Mouse (Mus musculus): Measurements from ENCODE around the gene Crebrf. TPM values are rescaled to one million over a fixed set of nuclear protein-coding genes. Genes with fewer than 3 reads are reported as not detected.

Crebrf gene
- total and polyA plus RNA-seq, 2 experiments from 2014 or later = 11.8 to 23.8 TPM

DNA sequence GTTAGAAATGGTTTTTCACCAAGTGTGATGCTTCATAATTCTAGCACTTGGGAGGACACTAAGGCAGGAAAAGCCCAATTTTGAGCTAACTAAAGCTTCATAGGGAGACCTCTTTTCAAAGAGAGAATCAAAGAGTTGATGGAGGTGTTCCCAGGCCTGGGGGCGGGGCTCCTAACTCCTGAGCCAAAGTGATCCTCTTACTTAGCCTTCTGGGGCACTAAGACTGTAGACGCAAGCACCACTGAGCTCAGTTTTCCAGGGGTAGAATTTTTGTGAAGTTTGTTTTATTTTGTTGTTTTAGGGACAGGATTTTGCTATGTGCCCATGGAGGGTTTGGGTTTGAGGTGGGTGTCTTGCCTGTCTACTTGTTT is 52.3 kb downstream of the Crebrf start:
- WGBS = 91% methylated on average over 2 of the region's 2 CpGs
- Histone ChIP-seq H3K4me3 (ENCODE audit: low read depth, low read length) (no peak overlapping the region), H3K27me3 (ENCODE audit: control insufficient read depth, insufficient read depth, low read length) (no peaks in the 10 kb centered on the region), H3K36me3 (replicated peaks; ENCODE audit: control insufficient read depth, insufficient read depth, low read length) (peaks cover 18% of the 10 kb centered on the region), H3K9me3 (replicated peaks; ENCODE audit: control insufficient read depth, low read length) (no peaks in the 10 kb centered on the region), H3K27ac (ENCODE audit: low read depth) (no peak overlapping the region), H3K4me2 (ENCODE audit: low read depth, low read length) (no peak overlapping the region), H3K4me1 (ENCODE audit: control insufficient read depth, insufficient read depth) (no peaks in the 10 kb centered on the region), H3K9ac (replicated peaks; ENCODE audit: low read depth, low read length) (no peak overlapping the region)
- DNase-seq (ENCODE audit: low spot score) = no peak
- no peak for ATAC-seq (ENCODE audit: insufficient read depth, low read depth)
- TF ChIP-seq CTCF (IDR thresholded peaks at IDR 0.05; ENCODE audit: low read depth) (no peak), EP300 (IDR thresholded peaks at IDR 0.05; ENCODE audit: low read depth) (no peak)

DNA sequence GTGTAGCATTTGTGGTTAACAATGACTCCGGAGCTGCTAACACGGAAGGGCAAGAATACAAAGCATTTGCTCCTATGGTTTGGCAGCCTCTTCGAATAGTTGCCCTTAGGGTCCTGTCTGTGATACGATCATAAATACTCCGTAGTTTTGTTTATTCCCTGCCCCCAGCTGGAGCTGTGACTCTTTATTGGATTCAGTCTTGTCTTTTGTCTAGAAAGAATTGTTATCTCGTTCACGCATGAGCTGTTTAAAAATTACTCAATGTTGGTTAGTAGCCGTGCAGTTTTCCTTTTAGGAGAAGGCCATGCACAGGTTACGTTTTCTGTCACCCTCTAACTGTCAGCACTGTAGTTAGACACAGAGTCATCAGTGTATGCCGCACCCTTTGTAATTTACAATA is 60.8 kb downstream of the Crebrf start:
- Histone ChIP-seq H3K4me1 (ENCODE audit: control insufficient read depth, insufficient read depth) (no peaks in the 10 kb centered on the region), H3K27me3 (ENCODE audit: control insufficient read depth, insufficient read depth, low read length) (no peaks in the 10 kb centered on the region), H3K27ac (ENCODE audit: low read depth) (no peak overlapping the region), H3K4me3 (ENCODE audit: low read depth, low read length) (no peak overlapping the region), H3K9ac (replicated peaks; ENCODE audit: low read depth, low read length) (no peak overlapping the region), H3K36me3 (replicated peaks; ENCODE audit: control insufficient read depth, insufficient read depth, low read length) (peaks cover 13% of the 10 kb centered on the region; the same call in 1 of the 2 replicates), H3K9me3 (replicated peaks; ENCODE audit: control insufficient read depth, low read length) (no peaks in the 10 kb centered on the region), H3K4me2 (ENCODE audit: low read depth, low read length) (no peak overlapping the region)
- no peak for DNase-seq (ENCODE audit: low spot score)
- ATAC-seq (ENCODE audit: insufficient read depth, low read depth) = no peak
- 64% methylated on average over 10 of the region's 10 CpGs for WGBS
- TF ChIP-seq CTCF (IDR thresholded peaks at IDR 0.05; ENCODE audit: low read depth) (no peak), EP300 (IDR thresholded peaks at IDR 0.05; ENCODE audit: low read depth) (no peak)

DNA sequence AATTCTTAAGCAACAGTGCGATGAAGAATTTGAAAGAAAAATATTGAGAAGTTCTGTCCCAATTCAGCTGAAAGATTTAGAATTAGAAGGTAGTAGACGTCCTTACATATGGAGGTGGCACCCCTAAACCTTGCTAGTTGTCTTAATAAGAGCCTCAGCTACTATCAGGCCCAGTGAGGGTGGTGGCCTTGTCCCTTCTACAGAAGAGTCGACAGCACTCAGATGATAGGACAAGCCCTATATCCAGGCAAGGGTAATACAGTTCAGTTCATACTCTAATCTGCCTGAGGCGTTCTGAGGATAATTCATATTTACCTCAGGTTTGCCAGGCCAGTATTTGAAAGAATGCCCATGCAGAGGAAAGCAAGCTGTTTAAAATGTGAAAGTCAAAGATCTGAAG is 62.6 kb downstream of the Crebrf start:
- no peak for ATAC-seq (ENCODE audit: insufficient read depth, low read depth)
- DNase-seq (ENCODE audit: low spot score) = no peak

DNA sequence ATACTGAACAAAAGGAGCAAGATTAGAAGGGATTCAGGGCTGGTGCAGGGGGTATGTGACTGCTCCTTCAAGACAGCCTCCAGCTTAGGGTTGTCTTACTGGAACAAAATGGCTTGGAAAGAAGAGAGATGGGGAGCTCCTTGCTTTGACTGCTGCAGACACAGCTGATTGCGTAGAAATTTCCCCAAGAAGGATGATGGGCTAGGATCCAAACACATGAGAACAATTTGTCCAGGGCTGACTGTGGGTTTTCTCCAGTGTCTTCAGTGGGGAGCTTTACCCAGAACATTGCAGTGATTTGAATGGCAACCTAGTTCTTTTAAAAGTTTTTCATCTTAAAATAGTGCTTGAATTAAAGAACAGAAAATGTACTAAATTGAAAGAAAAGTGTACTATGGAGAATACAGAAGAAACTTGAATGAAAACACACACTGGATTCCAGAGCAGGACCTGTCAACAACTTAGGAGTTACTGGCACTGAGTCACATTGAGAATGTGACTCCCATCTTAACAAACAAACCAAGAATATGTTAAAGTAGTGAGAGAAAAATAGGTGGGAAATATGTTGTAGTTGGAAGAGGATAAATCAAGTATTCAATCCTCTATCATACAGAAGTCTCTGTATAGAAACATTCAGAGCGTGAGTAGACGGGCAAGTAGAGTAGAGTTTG is 63.1 kb downstream of the Crebrf start:
- no peak for ATAC-seq (ENCODE audit: insufficient read depth, low read depth)
- Histone ChIP-seq H3K27me3 (ENCODE audit: control insufficient read depth, insufficient read depth, low read length) (no peaks in the 10 kb centered on the region), H3K4me3 (ENCODE audit: low read depth, low read length) (no peak overlapping the region), H3K9ac (replicated peaks; ENCODE audit: low read depth, low read length) (no peak overlapping the region), H3K4me2 (ENCODE audit: low read depth, low read length) (no peak overlapping the region), H3K9me3 (replicated peaks; ENCODE audit: control insufficient read depth, low read length) (no peaks in the 10 kb centered on the region), H3K27ac (ENCODE audit: low read depth) (no peak overlapping the region), H3K36me3 (replicated peaks; ENCODE audit: control insufficient read depth, insufficient read depth, low read length) (peaks cover 10% of the 10 kb centered on the region), H3K4me1 (ENCODE audit: control insufficient read depth, insufficient read depth) (peaks cover 8% of the 10 kb centered on the region)
- TF ChIP-seq EP300 (IDR thresholded peaks at IDR 0.05; ENCODE audit: low read depth) = no peak
- 79% methylated on average over 3 of the region's 3 CpGs for WGBS
- no peak for DNase-seq (ENCODE audit: low spot score)

More for the DNA sequence above, 62.6 kb downstream of the Crebrf start:
- no peak overlapping the region for H3K4me2 ChIP-seq (ENCODE audit: low read depth, low read length)
- no peak for TF ChIP-seq EP300 (IDR thresholded peaks at IDR 0.05; ENCODE audit: low read depth)
- no peaks in the 10 kb centered on the region for H3K27me3 ChIP-seq (ENCODE audit: control insufficient read depth, insufficient read depth, low read length)
- 0 out of 2 replicates have a peak, but pooled peaks cover 11% of the 10 kb centered on the region for H3K36me3 ChIP-seq (replicated peaks; ENCODE audit: control insufficient read depth, insufficient read depth, low read length)
- H3K4me3 ChIP-seq (ENCODE audit: low read depth, low read length) = no peak overlapping the region
- peaks cover 8% of the 10 kb centered on the region for H3K4me1 ChIP-seq (ENCODE audit: control insufficient read depth, insufficient read depth)
- H3K27ac ChIP-seq (ENCODE audit: low read depth) = no peak overlapping the region
- 81% methylated on average over 4 of the region's 4 CpGs for whole genome bisulfite sequencing
- no peak overlapping the region for H3K9ac ChIP-seq (replicated peaks; ENCODE audit: low read depth, low read length)
- no peaks in the 10 kb centered on the region for H3K9me3 ChIP-seq (replicated peaks; ENCODE audit: control insufficient read depth, low read length)

DNA sequence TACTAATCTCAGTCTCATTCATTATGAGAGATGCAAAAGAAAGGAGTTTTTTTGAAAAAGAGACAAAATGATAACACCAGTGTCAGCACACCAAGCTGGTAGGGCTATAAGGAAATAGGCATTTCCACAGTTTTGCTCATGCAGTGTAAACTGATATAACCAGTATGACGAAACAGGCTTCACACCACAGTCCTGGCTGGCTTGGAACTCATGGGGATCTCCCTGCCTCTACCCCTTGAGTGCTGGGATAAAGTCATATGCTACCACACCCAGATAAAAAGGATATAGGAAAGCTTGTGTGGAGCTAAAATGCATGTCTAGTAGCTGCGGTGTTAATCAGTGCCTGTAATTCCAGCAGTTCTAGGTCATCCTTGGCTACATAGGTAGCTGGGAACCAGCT is 64.0 kb downstream of the Crebrf start:
- Histone ChIP-seq H3K27ac (ENCODE audit: low read depth) (no peak overlapping the region), H3K4me2 (ENCODE audit: low read depth, low read length) (no peak overlapping the region), H3K27me3 (ENCODE audit: control insufficient read depth, insufficient read depth, low read length) (no peaks in the 10 kb centered on the region), H3K36me3 (replicated peaks; ENCODE audit: control insufficient read depth, insufficient read depth, low read length) (peaks cover 15% of the 10 kb centered on the region), H3K4me1 (ENCODE audit: control insufficient read depth, insufficient read depth) (peaks cover 8% of the 10 kb centered on the region), H3K4me3 (ENCODE audit: low read depth, low read length) (no peak overlapping the region), H3K9ac (replicated peaks; ENCODE audit: low read depth, low read length) (no peak overlapping the region), H3K9me3 (replicated peaks; ENCODE audit: control insufficient read depth, low read length) (no peaks in the 10 kb centered on the region)
- DNase-seq (ENCODE audit: low spot score) = no peak
- no peak for TF ChIP-seq CTCF (IDR thresholded peaks at IDR 0.05; ENCODE audit: low read depth)
- TF ChIP-seq EP300 (IDR thresholded peaks at IDR 0.05; ENCODE audit: low read depth) = no peak
- 84% methylated on average over 2 of the region's 2 CpGs for WGBS
- ATAC-seq (ENCODE audit: insufficient read depth, low read depth) = no peak

Measured in heart, postnatal 0 days (tissue).